Mouse (Mus musculus): ENCODE measurements around the gene Gpr65. TPM values are rescaled to one million over a fixed set of nuclear protein-coding genes. Genes with fewer than 3 reads are reported as not detected.

Gpr65 gene
- total and polyA plus RNA-seq, 3 experiments: 31.9 to 80.5 (median 80.3) TPM

- H3K4me2 ChIP-seq (ENCODE audit: insufficient read depth, low read depth, poor library complexity, severe bottlenecking): peak overlapping the region; percentile 72; the same call in 1 of the 2 replicates
- 0 out of 2 replicates have a peak, but pooled peaks have one; percentile 46 for TF ChIP-seq KAT2A (IDR thresholded peaks at IDR 0.05; ENCODE audit: insufficient replicate concordance, low read length)
- no peak for TF ChIP-seq UBTF (IDR thresholded peaks at IDR 0.05; ENCODE audit: low read depth, low read length)
- TF ChIP-seq NRF1 (IDR thresholded peaks at IDR 0.05; ENCODE audit: low read depth, low read length): no peak
- peak; percentile 88 for TF ChIP-seq TCF12 (IDR thresholded peaks at IDR 0.05; ENCODE audit: low read depth, low read length)
- TF ChIP-seq GABPA (IDR thresholded peaks at IDR 0.05; ENCODE audit: insufficient replicate concordance, low read depth, low read length): no peak
- TF ChIP-seq BHLHE40 (IDR thresholded peaks at IDR 0.05; ENCODE audit: low read depth, low read length): peak; percentile 81
- TF ChIP-seq POLR2A (IDR thresholded peaks at IDR 0.05; ENCODE audit: low read depth, low read length): no peak
- peak; percentile 86 for TF ChIP-seq JUN (IDR thresholded peaks at IDR 0.05; ENCODE audit: insufficient read depth, low read depth, low read length)
- TF ChIP-seq SMC3 (IDR thresholded peaks at IDR 0.05; ENCODE audit: low read depth, low read length): peak; percentile 6; the same call in 1 of the 2 replicates
- no peak for TF ChIP-seq USF1 (IDR thresholded peaks at IDR 0.05; ENCODE audit: low read depth, low read length)
- TF ChIP-seq CTCF (conservative IDR thresholded peaks at IDR 0.05 in 1 of 2, IDR thresholded peaks at IDR 0.05 in 1 of 2; ENCODE audit: low read depth in 2 of 2, low read length in 2 of 2): no peak
- TF ChIP-seq NELFE (IDR thresholded peaks at IDR 0.05; ENCODE audit: low read depth, low read length): no peak
- TF ChIP-seq ELF1 (IDR thresholded peaks at IDR 0.05; ENCODE audit: low read depth, low read length): no peak
- TF ChIP-seq ZC3H11A (IDR thresholded peaks at IDR 0.05; ENCODE audit: low read depth, low read length): no peak
- TF ChIP-seq USF2 (conservative IDR thresholded peaks at IDR 0.05; ENCODE audit: low read depth, low read length): no peak
- TF ChIP-seq E2F4 (IDR thresholded peaks at IDR 0.05; ENCODE audit: insufficient replicate concordance, low read depth, low read length): peak; percentile 43; the same call in 1 of the 2 replicates
- TF ChIP-seq JUND (conservative IDR thresholded peaks at IDR 0.05; ENCODE audit: low read depth, low read length): peak; percentile 84
- peak; percentile 93 for TF ChIP-seq MAFK (IDR thresholded peaks at IDR 0.05; ENCODE audit: insufficient replicate concordance, low read length)
- TF ChIP-seq ZMIZ1 (IDR thresholded peaks at IDR 0.05; ENCODE audit: low read depth, low read length): no peak
- no peak; the same call in 1 of the 2 replicates for TF ChIP-seq RCOR1 (conservative IDR thresholded peaks at IDR 0.05; ENCODE audit: low read depth, low read length)
- TF ChIP-seq CHD1 (IDR thresholded peaks at IDR 0.05; ENCODE audit: low read depth, low read length): no peak
- no peak for TF ChIP-seq ZKSCAN1 (IDR thresholded peaks at IDR 0.05; ENCODE audit: borderline replicate concordance, low read depth, low read length)
- peak; percentile 70; the same call in 1 of the 2 replicates for TF ChIP-seq MXI1 (IDR thresholded peaks at IDR 0.05; ENCODE audit: low read depth, low read length)
- TF ChIP-seq SIN3A (IDR thresholded peaks at IDR 0.05; ENCODE audit: low read length): peak; percentile 79; the same call in 1 of the 2 replicates
- TF ChIP-seq MAZ (IDR thresholded peaks at IDR 0.05; ENCODE audit: low read depth, low read length): 0 out of 2 replicates have a peak, but pooled peaks have one; percentile 84
- peak; percentile 85 for TF ChIP-seq CHD2 (IDR thresholded peaks at IDR 0.05; ENCODE audit: low read length)
- TF ChIP-seq HCFC1 (IDR thresholded peaks at IDR 0.05; ENCODE audit: low read depth, low read length): no peak; the same call in none of the 2 replicates
- TF ChIP-seq MYC (IDR thresholded peaks at IDR 0.05; ENCODE audit: low read depth, low read length): peak; percentile 81
- peak; percentile 27; the same call in 1 of the 2 replicates for TF ChIP-seq ZNF384 (IDR thresholded peaks at IDR 0.05; ENCODE audit: low read depth, low read length)
- TF ChIP-seq MAX (IDR thresholded peaks at IDR 0.05; ENCODE audit: low read length): peak; percentile 82
- peak; percentile 88 for TF ChIP-seq MEF2A (IDR thresholded peaks at IDR 0.05; ENCODE audit: borderline replicate concordance, low read depth, low read length)
- TF ChIP-seq EP300 (IDR thresholded peaks at IDR 0.05; ENCODE audit: low read length): peak; percentile 96
- no peak for TF ChIP-seq TBP (conservative IDR thresholded peaks at IDR 0.05; ENCODE audit: low read depth, low read length)
- no peak for TF ChIP-seq RAD21 (IDR thresholded peaks at IDR 0.05; ENCODE audit: low read depth, low read length)
- peak; percentile 79 for TF ChIP-seq ETS1 (conservative IDR thresholded peaks at IDR 0.05; ENCODE audit: low read depth, low read length)
- TF ChIP-seq PAX5 (IDR thresholded peaks at IDR 0.05; ENCODE audit: low read length): no peak
- no peak for TF ChIP-seq POLR2AphosphoS2 (IDR thresholded peaks at IDR 0.05; ENCODE audit: low read depth, low read length)
- peak; percentile 93 for TF ChIP-seq IRF4 (IDR thresholded peaks at IDR 0.05; ENCODE audit: low read depth, low read length)
- DNase-seq (ENCODE audit: extremely low read depth): peak; percentile 90
- H3K9me3 ChIP-seq (replicated peaks; ENCODE audit: low read length): peaks cover 19% of the 10 kb centered on the region
- peaks cover 0 to 9% of the 10 kb centered on the region in 2 experiments for H3K36me3 ChIP-seq (replicated peaks in 1 of 2; ENCODE audit: control insufficient read depth in 1 of 2, insufficient read depth in 1 of 2, low read length in 1 of 2)
- H3K79me2 ChIP-seq (replicated peaks; ENCODE audit: control insufficient read depth, extremely low read depth, insufficient read depth, poor library complexity, severe bottlenecking): no peaks in the 10 kb centered on the region; the same call in 1 of the 2 replicates
- H3K4me3 ChIP-seq (replicated peaks in 1 of 3; ENCODE audit: low read depth in 2 of 3, low read length in 2 of 3, poor library complexity in 1 of 3): no peak overlapping the region
- peaks cover 15 to 32% of the 10 kb centered on the region in 2 experiments; a peak in 3 of 4 replicates for H3K4me1 ChIP-seq (ENCODE audit: control insufficient read depth in 1 of 2, insufficient read depth in 2 of 2)
- no peaks in the 10 kb centered on the region for H3K27me3 ChIP-seq (replicated peaks)
- in situ Hi-C loops (cut with MboI; ENCODE audit: low pct_ligation_motif_present, low pct_unique_long_range_greater_than_20kb, low sequenced_read_pairs) (no loop called here), dilution Hi-C loops (cut with MboI; ENCODE audit: extremely low pct_ligation_motif_present, extremely low pct_unique_long_range_greater_than_20kb, low sequenced_read_pairs) (no loop called here)
- peak overlapping the region; percentile 98 for H3K27ac ChIP-seq (ENCODE audit: insufficient read depth, low read depth)
- H3K9ac ChIP-seq (ENCODE audit: insufficient read depth, low read depth): peak overlapping the region; percentile 0; the same call in 1 of the 2 replicates
Measured at GRCm38 (mm10) chr12:98282776-98283486, 14.5 kb downstream of the Gpr65 start.

Measured in CH12.LX (cell line).